Mouse (Mus musculus) testis, adult 2 months (tissue): Measurements from ENCODE around the gene Acp1. TPM values are rescaled to one million over a fixed set of nuclear protein-coding genes. Genes with fewer than 3 reads are reported as not detected.

Experiments
- H3K27ac ChIP-seq: fragments of 200-500 bp; 2 replicates; pipeline ENCODE4 v1.5.1; 2012; ENCODE audit warnings: low read depth, low read length; ENCODE audit not compliant: control insufficient read depth, insufficient read depth
- H3K27me3 ChIP-seq: fragments of 200-500 bp; 2 replicates; pipeline ENCODE4 v1.6.1; 2012; ENCODE audit warnings: mild to moderate bottlenecking, low read length, moderate library complexity; ENCODE audit not compliant: control insufficient read depth, insufficient read depth
- H3K36me3 ChIP-seq: fragments of 200-500 bp; 2 replicates; pipeline ENCODE4 v1.6.1; 2012; ENCODE audit warnings: mild to moderate bottlenecking, low read length; ENCODE audit not compliant: control insufficient read depth, insufficient read depth
- H3K4me1 ChIP-seq: fragments of 200-500 bp; 2 replicates; pipeline ENCODE4 v1.6.1; 2012; ENCODE audit warnings: low read length; ENCODE audit not compliant: control insufficient read depth, insufficient read depth
- H3K4me3 ChIP-seq: fragments of 200-500 bp; 2 replicates; pipeline ENCODE4 v1.5.1; 2012; ENCODE audit warnings: low read depth, mild to moderate bottlenecking, low read length, moderate library complexity, mixed read lengths; ENCODE audit not compliant: control insufficient read depth
- CTCF ChIP-seq: fragments of 200-500 bp; IDR thresholded peaks from 2 replicates; pipeline ENCODE4 v1.5.1; 2012; ENCODE audit warnings: low read depth, mild to moderate bottlenecking, inconsistent platforms, low read length, moderate library complexity; ENCODE audit not compliant: control insufficient read depth, insufficient read depth, insufficient replicate concordance
- POLR2A ChIP-seq: fragments of 200-500 bp; IDR thresholded peaks from 2 replicates; pipeline ENCODE4 v1.6.1; 2012; ENCODE audit warnings: low read depth, mild to moderate bottlenecking, inconsistent platforms, low read length, moderate library complexity; ENCODE audit not compliant: control insufficient read depth
- polyA plus RNA-seq: library from polyadenylated mRNA; depleted of rRNA; stranded (reverse); fragments of >200 nt; gene quantifications from 2 replicates; pipeline ENCODE4 v1.2.3, GENCODE M21; 2012; rRNA removed

Acp1 gene
- polyA plus RNA-seq, 1 experiment: 22.8 TPM

- no peak overlapping the region for H3K27ac ChIP-seq
- no peak for TF ChIP-seq POLR2A
- no peak for TF ChIP-seq CTCF
- no peaks in the 10 kb centered on the region for H3K27me3 ChIP-seq
- H3K36me3 ChIP-seq: no peaks in the 10 kb centered on the region
- no peak overlapping the region for H3K4me3 ChIP-seq
- no peaks in the 10 kb centered on the region for H3K4me1 ChIP-seq
Measured at GRCm38 (mm10) chr12:30864347-30864746, 47.0 kb downstream of the Acp1 start.

GRCm38 (mm10) chr12:30856172-30856571 is 55.2 kb downstream of the Acp1 start:
- no peak overlapping the region for H3K4me3 ChIP-seq
- no peak overlapping the region for H3K27ac ChIP-seq
- H3K36me3 ChIP-seq: no peaks in the 10 kb centered on the region
- no peak for TF ChIP-seq CTCF
- no peaks in the 10 kb centered on the region; the same call in 1 of the 2 replicates for H3K4me1 ChIP-seq
- no peaks in the 10 kb centered on the region for H3K27me3 ChIP-seq

- H3K27ac ChIP-seq: no peak overlapping the region
- no peaks in the 10 kb centered on the region for H3K27me3 ChIP-seq
- H3K4me1 ChIP-seq: no peaks in the 10 kb centered on the region; the same call in 1 of the 2 replicates
- no peaks in the 10 kb centered on the region for H3K36me3 ChIP-seq
- no peak for TF ChIP-seq POLR2A
- no peak for TF ChIP-seq CTCF
- H3K4me3 ChIP-seq: no peak overlapping the region
Measured at GRCm38 (mm10) chr12:30855442-30856159, 55.8 kb downstream of the Acp1 start.

GRCm38 (mm10) chr12:30851871-30852270 is 59.5 kb downstream of the Acp1 start:
- no peaks in the 10 kb centered on the region for H3K36me3 ChIP-seq
- no peaks in the 10 kb centered on the region for H3K27me3 ChIP-seq
- no peaks in the 10 kb centered on the region; the same call in 1 of the 2 replicates for H3K4me1 ChIP-seq
- no peak overlapping the region for H3K4me3 ChIP-seq
- TF ChIP-seq POLR2A (no peak), CTCF (no peak)
- no peak overlapping the region for H3K27ac ChIP-seq

GRCm38 (mm10) chr12:30850902-30851301 is 60.5 kb downstream of the Acp1 start:
- Histone ChIP-seq H3K27me3 (no peaks in the 10 kb centered on the region), H3K27ac (no peak overlapping the region), H3K4me1 (no peaks in the 10 kb centered on the region; the same call in 1 of the 2 replicates), H3K36me3 (no peaks in the 10 kb centered on the region), H3K4me3 (no peak overlapping the region)
- TF ChIP-seq CTCF: no peak
- TF ChIP-seq POLR2A: no peak

GRCm38 (mm10) chr12:30848521-30848920 is 62.9 kb downstream of the Acp1 start:
- H3K27ac ChIP-seq: no peak overlapping the region
- H3K4me1 ChIP-seq: no peaks in the 10 kb centered on the region; the same call in 1 of the 2 replicates
- TF ChIP-seq CTCF: no peak
- no peak for TF ChIP-seq POLR2A
- no peaks in the 10 kb centered on the region for H3K36me3 ChIP-seq
- H3K4me3 ChIP-seq: no peak overlapping the region
- H3K27me3 ChIP-seq: no peaks in the 10 kb centered on the region

Other genes starting within 250 kb of the Acp1 start
- not detected in 2 replicates for gene Alkal2, start 27.3 kb downstream of the Acp1 start, polyA plus RNA-seq
- gene Sh3yl1, start 79 bp upstream of the Acp1 start, polyA plus RNA-seq: 8.2 and 9.6 TPM in 2 replicates
- 0.41 and 0.62 TPM in 2 replicates for gene Fam110c, start 162.3 kb upstream of the Acp1 start, polyA plus RNA-seq